Mouse (Mus musculus) G1E (cell line): ENCODE measurements around the gene Dkkl1.

Source experiments
- CTCF ChIP-seq: IDR thresholded peaks from 2 replicates; pipeline ENCODE4 v1.5.1; 2012; ENCODE audit warnings: low read depth, low read length, inconsistent platforms, mixed read lengths
- GATA1 ChIP-seq: IDR thresholded peaks from 2 replicates; pipeline ENCODE4 v1.6.1; 2012; ENCODE audit warnings: borderline replicate concordance, low read length, inconsistent platforms, mixed read lengths
- POLR2AphosphoS5 ChIP-seq: IDR thresholded peaks from 2 replicates; pipeline ENCODE4 v1.6.1; 2012; ENCODE audit warnings: low read depth, low read length, inconsistent platforms; ENCODE audit not compliant: insufficient replicate concordance

GRCm38 (mm10) chr7:45164833-45165232 is 47.1 kb downstream of the Dkkl1 start:
- TF ChIP-seq GATA1 (no peak), CTCF (no peak), POLR2AphosphoS5 (no peak)
